In the genomic region with DNA sequence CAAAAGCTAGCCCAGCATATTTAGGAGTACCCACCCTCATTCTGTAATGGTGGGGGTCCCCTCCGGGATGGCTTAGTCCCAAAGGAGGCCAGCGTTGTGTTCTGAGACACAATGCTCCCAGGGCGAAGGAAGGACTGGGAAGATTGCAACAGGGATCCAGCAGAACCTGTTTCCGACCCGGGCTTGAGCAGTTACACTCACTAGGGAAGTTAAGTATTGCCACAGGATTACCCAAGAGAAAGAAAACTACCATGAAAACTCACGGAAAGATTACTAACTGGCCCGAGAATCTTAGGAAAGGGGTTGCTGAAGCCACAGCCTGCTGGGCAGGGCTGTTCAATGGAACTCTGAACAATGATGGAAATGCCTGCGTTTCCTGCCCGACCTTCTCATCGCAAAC, we compare ENCODE assay signal across 7 mouse cellular contexts. TPM values are rescaled to one million over a fixed set of nuclear protein-coding genes. Genes with fewer than 3 reads are reported as not detected.
A peak's percentile ranks its signal among the peaks of the same experiment; 100 is the strongest.
DNase-seq lines count a peak whose midpoint lies in the region; ATAC-seq and TF ChIP-seq lines count a peak whose summit lies in the region.

No protein-coding gene starts in this region.

- in situ Hi-C loops in ES-E14 (cut with MboI; ENCODE audit: low sequenced_read_pairs in 2 of 2, unreplicated experiment in 2 of 2): no loop called here

- H3K27me3 ChIP-seq in hindbrain, embryonic 15.5 days: no peaks in the 10 kb centered on the region

- H3K9ac ChIP-seq in ES-E14 (ENCODE audit: insufficient read depth, low read depth, low read length, poor library complexity, severe bottlenecking): peak overlapping the region; percentile 17; the same call in 1 of the 2 replicates
- H3K9ac ChIP-seq in hindbrain, embryonic 15.5 days: no peak overlapping the region

- intact Hi-C loops in left cerebral cortex, postnatal 25 days (cut with DNase I): loop anchor here (10.0 kb wide), 1 partner anchor 569 kb away; a partner anchor contains a TSS

- peaks cover 22% of the 10 kb centered on the region; the same call in 1 of the 2 replicates for H3K36me3 ChIP-seq in ES-E14 (ENCODE audit: control insufficient read depth, insufficient read depth, low read length, poor library complexity, severe bottlenecking)
- H3K36me3 ChIP-seq in hindbrain, embryonic 15.5 days: no peaks in the 10 kb centered on the region

- DNase-seq in ES-E14 (ENCODE audit: low read depth, low spot score): no peak
- DNase-seq in thymus, postnatal 25 days: no peak
- no peak for DNase-seq in cerebellum, adult 8-10 months
- no peak for DNase-seq in left cerebral cortex, postnatal 25 days (ENCODE audit: low spot score in 2 of 2)

- no peak overlapping the region; a peak in 1 of 4 replicates for H3K4me3 ChIP-seq in ES-E14 (ENCODE audit: insufficient read depth in 1 of 2, low read depth in 1 of 2, low read length in 2 of 2, poor library complexity in 1 of 2, severe bottlenecking in 1 of 2)
- peak overlapping the region; percentile 39 for H3K4me3 ChIP-seq in brown adipose tissue, adult 24 weeks (ENCODE audit: insufficient read depth, low read depth, low read length)
- H3K4me3 ChIP-seq in hindbrain, embryonic 15.5 days: peak overlapping the region; percentile 62

- WGBS in hindbrain, embryonic 15.5 days: 34% methylated on average over 10 of the region's 10 CpGs

- no peaks in the 10 kb centered on the region for H3K9me3 ChIP-seq in ES-E14 (ENCODE audit: control insufficient read depth, insufficient read depth, low read depth, low read length)
- no peaks in the 10 kb centered on the region for H3K9me3 ChIP-seq in hindbrain, embryonic 15.5 days

- peaks cover 7 to 17% of the 10 kb centered on the region in 2 experiments for H3K4me1 ChIP-seq in ES-E14 (ENCODE audit: control insufficient read depth in 2 of 2, insufficient read depth in 2 of 2, low read length in 2 of 2, poor library complexity in 1 of 2)
- peaks cover 37% of the 10 kb centered on the region for H3K4me1 ChIP-seq in brown adipose tissue, adult 24 weeks (ENCODE audit: control insufficient read depth, insufficient read depth, insufficient read length, low read length)
- H3K4me1 ChIP-seq in hindbrain, embryonic 15.5 days (replicated peaks): peaks cover 69% of the 10 kb centered on the region

- no peak overlapping the region for H3K27ac ChIP-seq in ES-E14 (ENCODE audit: insufficient read depth, low read depth, low read length, poor library complexity, severe bottlenecking)
- peak overlapping the region; percentile 14; the same call in 1 of the 2 replicates for H3K27ac ChIP-seq in brown adipose tissue, adult 24 weeks (replicated peaks; ENCODE audit: low read depth, low read length)
- no peak overlapping the region for H3K27ac ChIP-seq in hindbrain, embryonic 15.5 days (replicated peaks)

- ATAC-seq in hindbrain, embryonic 15.5 days (ENCODE audit: low FRiP score, low read depth): no peak
- peak; percentile 37 for ATAC-seq in megakaryocyte progenitor cell, adult 5-6 weeks (replicated peaks; ENCODE audit: poor library complexity)

- H3K4me2 ChIP-seq in hindbrain, embryonic 15.5 days: peak overlapping the region; percentile 88

TF ChIP-seq in ES-E14, 5 proteins besides CTCF, POLR2A, EP300 and RAD21:
- no peak for TF ChIP-seq MAFK (IDR thresholded peaks at IDR 0.05; ENCODE audit: insufficient read depth, low read depth, low read length)
- TF ChIP-seq ZC3H11A (IDR thresholded peaks at IDR 0.05; ENCODE audit: borderline replicate concordance, low read depth, low read length): no peak
- no peak for TF ChIP-seq CHD2 (IDR thresholded peaks at IDR 0.05; ENCODE audit: low read depth, low read length)
- TF ChIP-seq ZNF384 (IDR thresholded peaks at IDR 0.05; ENCODE audit: low read depth, low read length): no peak
- TF ChIP-seq HCFC1 (IDR thresholded peaks at IDR 0.05; ENCODE audit: borderline replicate concordance, insufficient read depth, low read length): no peak

RNA-seq across cellular contexts. Expression of a gene that starts 4.5 kb away (rescaled TPM):
- total RNA-seq in ES-E14 (2012; rRNA removed): 45.6 and 47.5 TPM in 2 replicates
- 13.1 and 14.5 TPM in 2 replicates for polyA plus RNA-seq in brown adipose tissue, adult 24 weeks (2012; ENCODE audit: insufficient read depth, insufficient read length, missing spikeins)
- polyA plus RNA-seq in hindbrain, embryonic 15.5 days (2015; fragmentation: Nextera tagmentation; extraction: Ambion mirVana): 11.3 and 12.0 TPM in 2 replicates
- total RNA-seq in megakaryocyte progenitor cell, adult 5-6 weeks (2015): 35.4 and 45.4 TPM in 2 replicates
- total RNA-seq in megakaryocyte progenitor cell, adult 5-6 weeks (2017): 40.1 and 42.2 TPM in 2 replicates
- 10 to 100 TPM; 21.4 to 25.7 TPM for total RNA-seq in left cerebral cortex, postnatal 25 days (2021)

RNA-seq across cellular contexts. Expression of a gene that starts 49.6 kb away (rescaled TPM):
- total RNA-seq in ES-E14 (2012; rRNA removed): 0.32 TPM in 1 of 2 replicates, not detected in the other
- polyA plus RNA-seq in brown adipose tissue, adult 24 weeks (2012; ENCODE audit: insufficient read depth, insufficient read length, missing spikeins): not detected in 2 replicates
- 0.19 and 0.21 TPM in 2 replicates for polyA plus RNA-seq in hindbrain, embryonic 15.5 days (2015; fragmentation: Nextera tagmentation; extraction: Ambion mirVana)
- not detected in 2 replicates for total RNA-seq in megakaryocyte progenitor cell, adult 5-6 weeks (2015)
- total RNA-seq in megakaryocyte progenitor cell, adult 5-6 weeks (2017): not detected in 2 replicates
- 1 to 10 TPM; 8.1 to 9.1 TPM for total RNA-seq in left cerebral cortex, postnatal 25 days (2021)

Comparison
In these comparisons a context has a peak if more than half of its experiments do, and no peak if none do; other contexts are left out.
1. H3K4me3 ChIP-seq: peak in brown adipose tissue, adult 24 weeks (single experiment) and hindbrain, embryonic 15.5 days (single experiment); none in ES-E14 (0 of 2).